Mouse (Mus musculus) myocyte (in vitro differentiated cells): ENCODE results near the gene Cd209f.
"Not testable (repeated sequence)": the region's sequence is repeated elsewhere in the genome, so short reads cannot be mapped to it uniquely, and the experiment has no call there.

ENCODE experiments used
- E2F4 ChIP-seq: IDR thresholded peaks from one replicate; pipeline ENCODE4 v1.6.1; 2011; ENCODE audit warnings: mild to moderate bottlenecking, control low read depth, moderate library complexity; ENCODE audit not compliant: insufficient read depth
- MAX ChIP-seq: IDR thresholded peaks from one replicate; pipeline ENCODE4 v1.6.1; 2011; ENCODE audit warnings: low read depth, mild to moderate bottlenecking, control low read depth
- MYOD1 ChIP-seq, 3 experiments: IDR thresholded peaks; one replicate each; pipeline ENCODE4 v1.6.1; 2011; ENCODE audit warnings: control low read depth in 2 of 3, low read depth in 2 of 3, mild to moderate bottlenecking in 2 of 3, moderate library complexity in 1 of 3; ENCODE audit not compliant: insufficient read length in 2 of 3, control insufficient read depth in 1 of 3
- MYOG ChIP-seq, 3 experiments: IDR thresholded peaks; one replicate each; pipeline ENCODE4 v1.6.1; 2011; ENCODE audit warnings: control low read depth in 2 of 3, low read depth in 2 of 3, mild to moderate bottlenecking in 2 of 3; ENCODE audit not compliant: insufficient read length in 2 of 3, control insufficient read depth in 1 of 3, insufficient read depth in 1 of 3
- POLR2A ChIP-seq: IDR thresholded peaks from one replicate; pipeline ENCODE4 v1.6.1; 2011; ENCODE audit warnings: low read depth, mild to moderate bottlenecking, control low read depth, moderate library complexity; ENCODE audit not compliant: insufficient read length
- POLR2AphosphoS2 ChIP-seq: IDR thresholded peaks from one replicate; pipeline ENCODE4 v1.6.1; 2011; ENCODE audit warnings: low read depth, control low read depth; ENCODE audit not compliant: insufficient read length
- REST ChIP-seq: IDR thresholded peaks from one replicate; pipeline ENCODE4 v1.6.1; 2011; ENCODE audit warnings: mild to moderate bottlenecking, control low read depth, moderate library complexity; ENCODE audit not compliant: insufficient read depth, insufficient read length
- TCF12 ChIP-seq: IDR thresholded peaks from one replicate; pipeline ENCODE4 v1.6.1; 2011; ENCODE audit warnings: mild to moderate bottlenecking, control low read depth; ENCODE audit not compliant: poor library complexity, insufficient read depth, severe bottlenecking
- USF1 ChIP-seq: IDR thresholded peaks from one replicate; pipeline ENCODE4 v1.6.1; 2011; ENCODE audit warnings: low read depth, mild to moderate bottlenecking, control low read depth, moderate library complexity

- not testable (repeated sequence) for TF ChIP-seq POLR2AphosphoS2; USF1; TCF12; POLR2A; MYOD1 (IDR thresholded peaks at IDR 0.05; ENCODE audit: control insufficient read depth in 1 of 3, insufficient read length in 2 of 3, low read depth in 2 of 3); REST; E2F4; MAX; MYOG (IDR thresholded peaks at IDR 0.05; ENCODE audit: control insufficient read depth in 1 of 3, insufficient read depth in 1 of 3, insufficient read length in 2 of 3, low read depth in 2 of 3)
Measured at GRCm38 (mm10) chr8:4087180-4087722, 18.4 kb downstream of the Cd209f start.
